Mouse (Mus musculus): ENCODE data around the gene Ppp1r9b.

Gene Ppp1r9b

GRCm38 (mm10) chr11:94990749-94991577 is at the start of gene Ppp1r9b:
Gene Ppp1r9b (plus strand): TSS chr11:94991035.
- in situ Hi-C loops (cut with MboI, MseI): loop anchor here (10.0 kb wide), 1 partner anchor 56 kb away; the partner anchor contains the start of gene Col1a1

DNA sequence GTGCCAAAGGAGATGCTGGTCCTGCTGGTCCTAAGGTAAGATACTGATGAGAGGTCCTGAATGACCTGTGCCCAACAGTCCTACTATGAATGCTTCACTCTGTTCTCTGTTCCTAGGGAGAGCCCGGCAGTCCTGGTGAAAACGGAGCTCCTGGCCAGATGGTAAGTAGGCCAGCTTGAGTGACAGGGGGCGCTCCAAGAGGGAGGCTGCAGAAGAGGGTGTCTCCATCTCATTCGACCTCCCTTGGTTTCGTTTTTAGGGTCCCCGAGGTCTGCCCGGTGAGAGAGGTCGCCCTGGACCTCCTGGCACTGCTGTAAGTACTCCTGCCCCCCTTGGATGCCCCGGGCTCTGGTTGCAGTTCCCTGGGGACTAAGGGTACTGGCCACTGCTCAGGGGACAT is 49.7 kb upstream of the Ppp1r9b start:
- in situ Hi-C loops (cut with MboI, MseI): no loop called here

- in situ Hi-C loops (cut with MboI, MseI): no loop called here
These were observed 49.1 kb upstream of the Ppp1r9b start for GRCm38 (mm10) chr11:94941776-94942175.

- in situ Hi-C loops (cut with MboI, MseI): no loop called here
These were observed 48.4 kb upstream of the Ppp1r9b start for GRCm38 (mm10) chr11:94942282-94943023.

DNA sequence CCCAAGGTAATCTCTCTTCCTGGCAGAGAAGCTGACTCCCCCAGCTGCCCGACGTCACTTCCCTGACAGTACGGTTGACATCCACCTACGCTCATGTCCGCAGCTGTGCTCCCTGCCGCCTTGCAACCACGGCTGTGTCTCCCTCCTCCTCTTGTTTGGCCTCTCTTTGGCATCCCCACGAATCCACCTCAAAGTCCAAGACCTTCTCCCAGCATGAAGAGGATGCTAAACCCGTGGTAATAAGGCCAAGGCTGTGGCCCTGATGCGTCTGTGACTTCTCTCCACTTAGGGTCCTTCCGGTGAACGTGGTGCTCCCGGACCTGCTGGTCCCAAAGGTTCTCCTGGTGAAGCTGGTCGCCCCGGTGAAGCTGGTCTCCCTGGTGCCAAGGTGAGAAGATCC is 47.8 kb upstream of the Ppp1r9b start:
- in situ Hi-C loops (cut with MboI, MseI): no loop called here

DNA sequence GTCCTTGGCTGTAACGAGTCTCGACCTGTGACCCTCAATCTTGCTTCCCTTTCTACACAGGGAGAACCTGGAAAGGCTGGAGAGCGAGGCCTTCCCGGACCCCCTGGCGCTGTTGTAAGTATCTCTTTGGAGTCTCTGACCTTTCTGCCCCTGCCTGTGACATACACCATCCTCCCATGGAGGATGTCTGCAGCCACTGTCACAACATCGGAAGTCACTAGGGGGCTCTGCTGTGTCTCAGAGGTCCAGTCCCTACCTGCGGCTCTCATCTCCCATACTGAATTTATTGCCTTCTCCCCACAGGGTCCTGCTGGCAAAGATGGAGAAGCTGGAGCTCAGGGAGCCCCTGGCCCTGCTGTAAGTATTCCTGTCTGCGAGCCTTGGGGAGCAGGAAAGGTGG is 46.5 kb upstream of the Ppp1r9b start:
- in situ Hi-C loops (cut with MboI, MseI): no loop called here

- in situ Hi-C loops (cut with MboI, MseI): no loop called here
These were observed 45.6 kb upstream of the Ppp1r9b start for GRCm38 (mm10) chr11:94945236-94945635.

DNA sequence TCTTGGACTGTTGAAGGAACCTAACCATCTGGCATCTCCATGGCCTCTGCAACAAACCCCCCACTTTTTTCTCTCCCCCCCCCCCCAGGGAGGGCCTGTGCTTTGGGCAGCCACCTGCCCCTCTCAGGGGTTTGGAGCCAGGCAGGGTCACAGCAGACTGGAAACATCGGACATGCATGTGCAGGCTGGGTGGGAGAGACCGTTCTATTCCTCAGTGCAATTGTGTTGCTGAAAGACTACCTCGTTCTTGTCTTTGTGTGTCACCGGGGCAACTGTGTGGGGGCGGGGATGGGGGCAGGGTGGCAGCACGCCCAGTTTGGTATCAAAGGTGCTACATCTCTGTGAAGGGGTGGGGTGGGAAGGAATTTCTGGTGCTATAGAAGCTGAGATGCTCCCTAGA is 38.7 kb upstream of the Ppp1r9b start:
- in situ Hi-C loops (cut with MboI, MseI): no loop called here

GRCm38 (mm10) chr11:94955103-94955502 is 35.7 kb upstream of the Ppp1r9b start:
- in situ Hi-C loops (cut with MboI, MseI): no loop called here

DNA sequence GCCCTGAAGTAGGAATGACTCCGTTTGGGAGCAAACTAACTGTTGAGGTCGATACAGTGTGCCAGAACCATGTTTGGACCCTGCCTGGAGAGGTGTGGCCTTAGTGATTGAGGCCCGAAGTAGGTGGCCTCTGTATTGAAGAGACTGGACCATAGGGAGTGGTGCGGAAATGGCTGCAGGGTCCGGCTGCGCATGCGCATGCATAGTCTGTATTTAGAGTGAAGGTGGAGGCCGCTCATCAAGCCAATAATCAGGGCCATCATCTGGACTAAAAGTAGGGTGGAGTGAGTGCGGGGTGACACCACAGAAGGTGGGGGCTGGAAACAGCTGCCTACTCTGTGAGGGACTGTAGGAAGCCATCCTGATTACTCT is 33.2 kb upstream of the Ppp1r9b start:
- in situ Hi-C loops (cut with MboI, MseI): no loop called here

GRCm38 (mm10) chr11:94958065-94958858 is 32.6 kb upstream of the Ppp1r9b start:
- in situ Hi-C loops (cut with MboI, MseI): no loop called here

GRCm38 (mm10) chr11:94962534-94963101 is 28.2 kb upstream of the Ppp1r9b start:
- in situ Hi-C loops (cut with MboI, MseI): no loop called here

GRCm38 (mm10) chr11:94967419-94967818 is 23.4 kb upstream of the Ppp1r9b start, which contains the start of gene Hils1:
Gene Hils1 (plus strand): TSS chr11:94967593.
- in situ Hi-C loops (cut with MboI, MseI): no loop called here

DNA sequence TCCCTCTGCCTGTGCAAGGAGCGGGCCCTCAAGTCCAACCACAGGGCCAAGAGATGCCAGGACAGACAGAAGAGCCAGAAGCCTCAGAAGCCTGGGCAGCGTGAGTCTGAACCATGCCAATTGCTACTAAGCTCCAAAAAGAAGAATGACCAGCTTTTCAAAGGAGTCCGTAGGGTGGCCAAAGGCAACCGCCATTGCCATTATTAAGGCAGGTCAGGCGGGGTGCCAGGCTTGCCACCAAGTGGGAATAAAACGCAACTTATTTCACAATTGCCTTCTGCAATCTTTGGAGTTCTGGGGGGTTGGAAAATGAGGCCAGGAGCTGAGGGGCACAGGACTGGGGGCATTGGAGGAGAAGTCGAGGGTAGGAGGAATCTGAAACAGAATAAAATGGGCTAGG is 22.6 kb upstream of the Ppp1r9b start:
- in situ Hi-C loops (cut with MboI, MseI): no loop called here

GRCm38 (mm10) chr11:94969709-94970108 is 21.1 kb upstream of the Ppp1r9b start:
- in situ Hi-C loops (cut with MboI, MseI): loop anchor here (5.0 kb wide), 1 partner anchor 32 kb away; the partner anchor contains the start of gene Col1a1

- in situ Hi-C loops (cut with MboI, MseI): loop anchor here (5.0 kb wide), 1 partner anchor 33 kb away; the partner anchor contains the start of gene Col1a1
These were observed 20.5 kb upstream of the Ppp1r9b start for GRCm38 (mm10) chr11:94970210-94970943.

DNA sequence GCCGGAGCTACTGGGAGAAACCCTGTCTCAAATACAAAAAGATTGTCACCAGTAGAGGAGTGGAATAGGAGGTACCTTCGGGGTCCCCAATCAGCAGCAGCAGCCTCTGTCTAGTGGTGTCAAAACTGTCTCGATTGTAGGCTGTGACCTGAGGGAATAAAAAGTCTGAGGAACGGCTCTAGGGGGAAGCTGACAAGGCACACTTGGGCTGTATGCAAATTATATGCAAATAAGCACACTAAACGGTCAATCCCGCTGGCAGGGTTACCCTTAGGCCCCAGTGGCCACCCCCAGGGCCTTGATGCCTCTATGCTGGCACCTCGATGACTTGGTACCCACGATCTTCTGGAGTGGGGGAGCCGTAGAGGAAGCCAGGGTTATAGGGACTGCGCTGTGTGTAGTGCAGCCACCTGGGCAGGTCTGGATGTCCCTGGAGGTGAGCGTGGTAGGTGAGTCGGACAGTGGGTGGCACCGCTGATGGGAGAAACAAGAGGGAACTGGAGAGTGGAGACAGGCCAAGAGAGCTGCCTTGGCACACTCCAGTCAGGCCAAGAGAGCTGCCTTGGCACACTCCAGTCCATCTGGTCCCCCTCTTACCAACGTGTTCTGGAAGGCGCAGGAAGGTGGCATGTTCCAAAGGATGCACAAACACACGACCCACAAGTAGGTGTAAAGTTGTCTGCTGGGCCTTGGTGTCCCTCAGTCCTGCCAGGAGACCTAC is 18.8 kb upstream of the Ppp1r9b start:
- in situ Hi-C loops (cut with MboI, MseI): loop anchor here (5.0 kb wide), 1 partner anchor 35 kb away; the partner anchor contains the start of gene Col1a1

- in situ Hi-C loops (cut with MboI, MseI): loop anchor here (5.0 kb wide), 1 partner anchor 36 kb away; the partner anchor contains the start of gene Col1a1
These were observed 17.9 kb upstream of the Ppp1r9b start for GRCm38 (mm10) chr11:94972887-94973286.

DNA sequence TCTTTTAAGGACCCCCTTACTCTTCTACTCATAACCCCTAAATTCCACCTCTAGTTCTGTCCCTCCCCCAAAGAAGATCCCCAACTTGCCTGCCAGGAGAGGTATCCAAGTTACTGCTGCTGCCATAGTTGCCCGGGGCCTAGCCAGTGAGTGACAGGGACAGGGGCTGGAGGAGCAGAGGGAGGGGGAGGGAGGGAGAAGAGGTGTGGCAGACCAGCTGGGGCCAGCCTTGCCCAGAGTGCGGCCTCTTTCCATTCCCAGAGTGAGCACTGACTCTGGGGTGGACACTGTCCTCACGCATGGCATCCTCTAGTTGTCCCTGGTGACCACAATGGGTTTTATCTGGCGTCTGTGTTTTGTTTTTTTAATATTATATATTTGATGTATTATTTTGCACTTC is 17.5 kb upstream of the Ppp1r9b start:
- in situ Hi-C loops (cut with MboI, MseI): loop anchor here (5.0 kb wide), 1 partner anchor 36 kb away; the partner anchor contains the start of gene Col1a1

DNA sequence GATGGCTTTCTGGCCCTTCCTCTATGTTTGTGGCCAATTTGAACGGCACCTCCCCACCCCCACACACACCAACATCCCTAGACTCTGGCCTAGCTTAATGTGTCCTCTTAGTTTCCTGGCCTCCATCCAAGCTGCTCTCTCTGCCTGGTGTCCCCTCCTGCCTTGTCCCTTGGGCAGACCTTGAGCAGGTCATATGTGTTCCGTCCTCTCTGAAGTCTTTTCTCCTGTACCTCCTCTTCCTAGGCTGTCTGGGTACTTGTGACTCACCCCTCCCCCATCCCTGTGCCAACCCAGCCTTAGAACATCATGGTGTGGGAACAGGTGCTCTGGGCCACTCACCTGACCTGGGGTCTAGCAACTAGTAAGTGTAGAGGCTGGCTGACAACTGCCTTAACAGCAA is 15.9 kb upstream of the Ppp1r9b start:
- in situ Hi-C loops (cut with MboI, MseI): loop anchor here (5.0 kb wide), 1 partner anchor 38 kb away; the partner anchor contains the start of gene Col1a1
